Mouse (Mus musculus) heart, adult 2 months (tissue): ENCODE measurements around the gene Dexi.

Experiments used
- CTCF ChIP-seq: fragments of 200-600 bp; IDR thresholded peaks from 2 replicates; pipeline ENCODE4 v1.8.1; 2022; ENCODE audit warnings: antibody characterized with exemption, mild to moderate bottlenecking, moderate library complexity
- EP300 ChIP-seq: fragments of 200-500 bp; IDR thresholded peaks from 2 replicates; pipeline ENCODE4 v1.6.1; 2011; ENCODE audit warnings: low read depth, low read length, control low read depth; ENCODE audit not compliant: insufficient read depth
- POLR2A ChIP-seq: fragments of 200-500 bp; IDR thresholded peaks from 2 replicates; pipeline ENCODE4 v1.6.1; 2011; ENCODE audit warnings: mild to moderate bottlenecking, low read depth, low read length, control low read depth; ENCODE audit not compliant: insufficient read depth

GRCm38 (mm10) chr16:10507445-10507844, 35.4 kb downstream of the Dexi start:
- TF ChIP-seq CTCF (no peak), POLR2A (no peak), EP300 (no peak)
